Mouse (Mus musculus): ENCODE results near the gene Creb3l4.
"Not testable (repeated sequence)": the region's sequence is repeated elsewhere in the genome, so short reads cannot be mapped to it uniquely, and the experiment has no call there.

DNA sequence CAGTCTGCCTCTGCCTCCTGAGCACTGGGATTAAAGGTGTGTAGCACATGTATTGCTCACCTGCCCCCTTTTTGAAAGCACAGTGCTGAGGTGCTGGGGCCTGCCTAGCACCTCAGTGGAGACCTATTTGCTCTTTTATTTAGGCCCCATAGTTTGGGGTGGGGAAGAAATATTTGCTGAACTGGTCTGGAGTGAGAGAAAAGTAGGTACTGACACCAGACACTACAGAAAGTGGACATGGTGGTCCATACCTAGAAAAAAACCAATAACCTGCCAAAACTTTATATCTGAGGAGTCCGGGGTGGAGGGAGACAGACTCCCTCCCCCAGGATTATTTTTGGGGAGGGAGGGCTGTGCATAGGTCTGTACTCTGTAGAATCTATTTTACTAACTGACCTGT, 9.9 kb upstream of the Creb3l4 start:
- TF ChIP-seq EP300, CTCF (IDR thresholded peaks at IDR 0.05; ENCODE audit: low read depth): not testable (repeated sequence)

All from liver, embryonic 14.5 days (tissue).